ENCODE assay signal across 16 mouse cellular contexts in the genomic region with DNA sequence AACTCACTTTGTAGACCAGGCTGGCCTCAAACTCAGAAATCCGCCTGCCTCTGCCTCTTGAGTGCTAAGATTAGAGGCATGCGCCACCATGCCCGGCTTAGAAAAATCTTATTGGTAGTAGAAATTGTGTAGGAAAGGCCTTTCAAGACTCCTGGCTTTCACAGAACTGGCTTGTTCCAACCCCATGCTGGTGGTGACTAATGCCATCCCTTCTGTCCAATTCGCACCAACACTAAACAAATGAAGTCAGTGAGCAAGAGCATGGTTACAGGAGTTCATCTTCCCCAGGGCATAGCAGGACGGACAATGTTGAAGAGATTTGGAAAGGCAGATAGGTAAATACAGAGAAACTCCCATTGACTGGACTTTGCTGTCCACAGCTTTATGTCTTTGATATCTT. TPM values are rescaled to one million over a fixed set of nuclear protein-coding genes. Genes with fewer than 3 reads are reported as not detected.
"Had no signal": no experiment of that assay in that cellular context is flagged by ENCODE, and none has a peak within 500 bp of the region (broad histone marks: within the 10 kb centered on the region; RNA-seq: fewer than 3 reads in every experiment).

No protein-coding gene starts in this region.

- DNase-seq: kidney, postnatal 25 days; liver; liver, embryonic 13.5 days; liver, postnatal 0 days; thymus, adult 18-20 months; thymus, postnatal 14 days had no signal

- H3K4me1 ChIP-seq: limb, embryonic 12.5 days; liver, embryonic 13.5 days; midbrain, embryonic 13.5 days had no signal

- ATAC-seq: liver, postnatal 0 days; midbrain, embryonic 13.5 days had no signal

- H3K4me3 ChIP-seq: left cerebral cortex, adult 2 months; limb, embryonic 12.5 days; liver, embryonic 13.5 days; midbrain, embryonic 13.5 days had no signal

RNA-seq across cellular contexts. Expression of gene Gm16223, which starts 12.6 kb away (rescaled TPM):
- total RNA-seq: layer of hippocampus, postnatal 25 days; left cerebral cortex, postnatal 36 days; megakaryocyte-erythroid progenitor cell, adult 5-6 weeks had no signal
- polyA plus RNA-seq: kidney, embryonic 16.5 days; limb, embryonic 12.5 days; liver, embryonic 13.5 days; liver, postnatal 0 days; lung, embryonic 16.5 days; midbrain, embryonic 13.5 days; midbrain, postnatal 0 days; stomach, embryonic 14.5 days had no signal
